Mouse (Mus musculus) thymus, postnatal 14 days (tissue): ENCODE data around the gene Gm49403.
"Not testable (repeated sequence)": the region's sequence is repeated elsewhere in the genome, so short reads cannot be mapped to it uniquely, and the experiment has no call there.

Experiments
- DNase-seq: peaks from one replicate; pipeline ENCODE4 v3.0.0; 2021

Gene Gm49403

GRCm38 (mm10) chr19:8872266-8872840 lies 11.4 kb upstream of the Gm49403 start:
- no peak for DNase-seq

GRCm38 (mm10) chr19:8875031-8875430 lies 8.7 kb upstream of the Gm49403 start:
- no peak for DNase-seq

- peak; percentile 94 for DNase-seq
Measured at GRCm38 (mm10) chr19:8880311-8881033, 3.3 kb upstream of the Gm49403 start, which contains the start of gene Uqcc3. Gene Uqcc3, minus strand, starts transcription at chr19:8880923.

DNA sequence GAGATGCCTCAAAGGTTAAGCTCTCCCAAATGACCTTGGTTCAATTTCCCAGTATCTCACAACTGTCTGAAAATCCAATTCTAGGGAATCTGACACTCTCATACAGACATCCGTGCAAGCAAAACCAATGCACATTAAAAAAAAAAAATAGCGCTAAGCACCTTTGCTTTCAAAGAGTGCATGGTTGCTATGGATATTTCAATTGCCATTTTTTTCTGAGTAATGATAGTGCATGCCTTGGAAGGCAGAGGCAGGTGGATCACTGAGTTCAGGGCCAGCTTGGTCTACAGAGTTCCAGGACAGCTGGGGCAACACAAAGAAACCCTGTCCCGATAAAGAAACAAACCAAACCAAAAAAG lies 2.7 kb upstream of the Gm49403 start:
- no peak for DNase-seq

DNA sequence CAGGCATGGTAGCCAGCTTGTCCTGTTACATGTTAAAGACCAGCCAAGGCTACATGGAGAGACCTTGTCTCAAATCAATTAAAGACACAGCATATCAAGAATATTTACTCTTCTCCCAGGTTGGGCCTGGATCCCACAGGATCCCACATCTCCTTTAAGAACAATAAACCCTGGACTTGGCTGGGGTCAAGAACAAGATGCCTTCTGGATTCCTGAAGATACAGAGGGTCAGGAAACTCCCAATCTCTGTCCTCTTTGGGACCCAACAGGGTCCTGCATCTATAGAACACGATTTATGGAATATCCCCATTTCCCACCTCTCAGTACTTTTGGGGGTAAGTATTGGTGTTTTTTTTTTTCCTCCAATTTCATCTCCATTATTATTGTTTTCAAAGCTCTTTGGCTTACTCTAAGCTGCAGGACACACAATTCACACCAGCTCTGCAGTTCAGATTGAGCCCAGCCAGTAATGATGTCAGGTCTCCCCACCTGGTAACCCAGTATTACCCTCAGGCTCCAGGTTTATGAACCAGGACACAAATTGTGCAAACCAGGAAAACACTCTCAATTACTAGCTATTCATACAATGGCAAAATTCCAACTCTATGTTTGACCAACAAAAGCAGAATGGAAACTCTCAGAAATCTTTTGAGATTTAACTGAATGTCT lies 3.3 kb downstream of the Gm49403 start:
- no peak for DNase-seq

DNA sequence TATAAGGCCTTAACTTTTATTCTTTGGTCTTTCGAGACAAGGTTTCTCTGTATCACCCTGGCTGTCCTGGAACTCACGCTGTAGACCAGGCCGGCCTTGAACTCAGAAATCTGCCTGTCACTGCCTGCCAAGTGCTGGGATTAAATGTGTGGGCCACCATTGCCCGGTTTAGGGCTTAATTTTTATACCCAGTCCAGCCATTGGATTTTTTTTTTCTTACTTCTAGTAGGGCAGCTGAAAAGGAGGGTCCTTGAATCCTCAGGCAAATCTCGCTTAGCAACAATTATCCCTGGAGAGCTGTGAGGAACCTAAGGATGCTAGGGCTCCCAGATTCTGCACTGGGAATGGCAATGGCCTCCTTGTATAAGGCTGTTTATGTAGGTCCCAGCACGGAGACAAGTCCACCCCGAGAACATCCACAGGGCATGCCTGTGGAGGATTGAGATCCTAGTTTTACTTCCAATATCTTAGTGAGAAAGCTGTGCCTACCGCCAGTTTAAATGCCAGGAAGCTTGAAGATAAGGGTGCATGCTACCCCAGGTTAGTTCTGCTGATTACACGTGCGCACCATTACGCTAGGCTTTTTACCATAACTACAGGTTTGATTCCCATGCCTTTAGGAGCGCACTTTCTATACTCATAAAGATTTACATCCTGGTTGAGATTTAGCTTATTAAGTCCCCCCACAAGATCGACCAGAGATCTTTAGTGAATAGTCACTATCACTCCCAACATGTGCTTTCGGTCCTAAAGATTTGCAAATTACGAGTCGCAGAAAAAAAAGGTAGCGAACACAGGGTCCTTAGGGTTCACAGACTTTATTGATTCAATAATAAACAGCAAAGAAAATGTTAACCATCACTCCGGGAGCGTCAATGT lies 4.1 kb downstream of the Gm49403 start:
- DNase-seq, result no peak

- peak; percentile 97 for DNase-seq
Measured at GRCm38 (mm10) chr19:8888511-8889385, 5.0 kb downstream of the Gm49403 start, which contains the start of the genes 1810009A15Rik and Gm49416. Gene 1810009A15Rik, plus strand, starts transcription at chr19:8888853. Gene Gm49416, plus strand, starts transcription at chr19:8888926.

- DNase-seq, result peak; percentile 88
Measured at GRCm38 (mm10) chr19:8892829-8893766, 9.4 kb downstream of the Gm49403 start, which contains the start of gene Ints5. Gene Ints5, plus strand, starts transcription at chr19:8893005.

DNA sequence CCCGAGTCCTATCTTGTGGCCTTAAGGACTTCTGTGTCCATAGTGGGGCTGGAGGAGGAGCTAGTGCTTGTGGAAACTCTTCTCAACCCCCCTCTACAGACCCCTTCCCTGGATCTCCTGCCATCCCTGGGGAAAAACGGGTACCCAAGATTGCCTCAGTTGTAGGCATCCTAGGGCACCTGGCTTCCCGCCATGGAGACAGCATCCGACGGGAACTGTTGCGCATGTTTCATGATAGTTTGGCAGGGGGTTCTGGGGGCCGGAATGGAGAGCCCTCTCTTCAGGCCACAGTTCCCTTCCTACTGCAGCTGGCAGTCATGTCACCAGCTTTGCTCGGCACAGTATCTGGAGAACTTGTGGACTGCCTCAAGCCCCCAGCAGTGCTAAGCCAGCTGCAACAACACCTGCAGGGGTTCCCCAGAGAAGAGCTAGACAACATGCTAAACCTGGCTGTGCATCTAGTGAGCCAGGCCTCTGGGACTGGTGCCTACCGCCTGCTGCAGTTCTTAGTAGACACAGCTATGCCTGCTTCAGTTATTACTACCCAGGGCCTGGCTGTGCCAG lies 11.7 kb downstream of the Gm49403 start:
- DNase-seq, result no peak

DNA sequence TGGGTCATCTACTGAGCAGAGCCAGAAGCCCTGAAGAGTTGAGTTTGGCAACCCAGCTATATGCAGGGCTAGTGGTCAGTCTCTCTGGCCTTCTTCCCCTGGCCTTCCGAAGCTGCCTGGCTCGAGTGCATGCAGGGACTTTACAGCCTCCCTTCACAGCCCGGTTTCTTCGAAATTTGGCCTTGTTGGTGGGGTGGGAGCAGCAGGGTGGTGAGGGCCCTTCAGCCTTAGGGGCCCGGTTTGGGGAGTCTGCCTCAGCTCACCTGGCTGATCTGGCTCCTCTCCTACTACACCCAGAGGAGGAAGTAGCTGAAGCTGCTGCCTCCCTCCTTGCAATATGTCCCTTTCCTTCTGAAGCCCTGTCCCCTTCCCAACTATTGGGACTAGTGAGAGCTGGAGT lies 12.5 kb downstream of the Gm49403 start:
- not testable (repeated sequence) for DNase-seq

DNA sequence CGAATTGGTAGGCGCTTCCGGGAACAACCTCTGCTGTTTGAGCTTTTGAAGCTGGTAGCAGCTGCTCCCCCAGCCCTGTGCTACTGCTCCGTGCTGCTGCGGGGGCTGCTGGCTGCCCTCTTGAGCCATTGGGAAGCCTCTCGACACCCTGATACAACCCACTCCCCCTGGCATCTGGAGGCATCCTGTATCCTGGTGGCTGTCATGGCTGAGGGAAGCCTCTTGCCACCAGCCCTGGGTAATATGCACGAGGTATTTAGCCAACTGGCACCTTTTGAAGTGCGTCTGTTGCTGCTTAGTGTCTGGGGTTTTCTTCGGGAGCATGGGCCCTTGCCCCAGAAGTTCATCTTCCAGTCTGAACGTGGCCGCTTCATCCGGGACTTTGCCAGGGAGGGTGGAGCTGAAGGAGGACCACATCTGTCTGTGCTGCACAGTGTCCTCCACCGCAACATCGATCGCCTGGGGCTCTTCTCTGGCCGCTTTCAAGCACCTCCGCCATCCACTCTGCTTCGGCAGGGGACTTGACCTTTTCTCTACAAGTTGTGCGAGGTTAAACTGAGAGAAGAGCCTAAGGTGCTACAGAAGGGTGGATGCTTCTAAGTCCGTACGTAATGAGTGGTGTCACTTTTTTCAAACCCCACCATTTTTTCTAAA lies 13.6 kb downstream of the Gm49403 start:
- DNase-seq, result peak; percentile 37

DNA sequence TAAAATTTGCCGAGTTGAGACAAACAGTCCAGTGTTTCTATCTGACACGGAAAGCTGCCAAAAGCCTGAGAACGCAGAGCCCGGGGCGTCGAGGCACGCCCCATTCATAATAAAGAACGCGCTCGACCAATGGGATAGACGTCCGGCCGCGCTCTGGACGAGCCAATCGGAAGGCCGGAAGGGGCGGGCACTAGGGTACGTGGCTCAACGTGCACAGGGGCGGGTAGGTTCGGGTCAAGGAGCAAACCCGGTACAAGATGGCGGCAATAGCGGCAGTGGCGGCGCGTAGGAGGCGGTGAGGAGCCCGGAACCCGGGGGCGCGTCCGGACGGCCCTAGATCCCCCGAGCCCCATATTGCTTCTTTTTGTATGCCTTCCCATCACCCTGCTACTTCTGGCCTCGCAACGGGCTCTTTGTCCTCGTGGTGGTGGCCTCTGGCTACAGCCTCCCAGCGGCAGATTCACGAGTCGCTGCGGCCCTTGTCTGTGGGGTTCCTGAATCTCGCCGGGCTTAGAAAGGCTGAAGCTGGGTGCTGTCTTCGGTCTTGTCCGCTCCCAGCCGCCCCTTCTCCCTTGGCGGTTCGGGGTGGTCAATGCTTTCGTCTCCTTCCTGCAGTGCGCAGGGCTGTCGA lies 14.2 kb downstream of the Gm49403 start, which contains the start of gene Ganab:
TSS of gene Ganab (plus strand) at position 207 of the 631 bp plus-strand sequence.
- DNase-seq, result peak; percentile 96

- DNase-seq, result peak; percentile 31
Measured at GRCm38 (mm10) chr19:8898576-8898975, 14.8 kb downstream of the Gm49403 start.

DNA sequence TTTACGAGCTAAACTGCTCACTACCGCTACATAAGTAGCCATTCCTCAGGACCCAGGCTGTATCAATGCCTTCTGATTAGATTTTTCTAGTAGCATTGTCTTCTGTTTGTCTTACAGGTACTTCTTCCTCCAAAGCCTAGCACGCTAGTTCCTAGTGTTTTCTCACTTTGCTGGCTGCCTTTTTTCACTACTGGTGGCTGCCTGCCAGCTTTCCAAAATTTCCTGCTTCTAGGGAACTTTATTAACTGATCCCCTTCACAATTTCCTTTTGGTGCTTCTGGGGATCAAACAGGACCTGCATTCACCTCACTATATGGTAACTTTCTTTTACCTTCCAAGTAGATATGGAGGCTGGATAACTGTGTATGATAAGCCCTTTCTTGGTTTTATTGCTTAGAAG lies 15.3 kb downstream of the Gm49403 start:
- no peak for DNase-seq

GRCm38 (mm10) chr19:8903412-8903811 lies 19.7 kb downstream of the Gm49403 start:
- no peak for DNase-seq

GRCm38 (mm10) chr19:8908531-8908930 lies 24.8 kb downstream of the Gm49403 start:
- no peak for DNase-seq

DNA sequence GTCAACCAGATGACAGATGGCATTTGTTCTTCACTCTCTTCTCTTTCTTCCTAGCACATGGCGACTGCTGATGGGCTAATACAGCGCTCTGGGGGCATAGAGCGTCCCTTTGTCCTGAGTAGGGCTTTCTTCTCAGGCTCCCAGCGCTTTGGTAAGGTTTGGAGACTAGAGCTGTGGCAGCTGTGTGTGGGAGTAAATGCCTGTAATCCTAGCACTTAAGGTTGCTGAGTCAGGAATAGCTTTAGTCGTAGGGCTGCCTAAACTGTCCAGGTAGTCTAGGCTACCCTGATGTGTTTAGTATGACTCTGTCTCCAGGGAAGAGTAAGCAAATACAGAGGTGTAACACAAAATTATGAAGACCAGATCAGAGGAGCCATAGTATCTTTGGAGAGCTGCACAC lies 28.1 kb downstream of the Gm49403 start:
- DNase-seq, result no peak

DNA sequence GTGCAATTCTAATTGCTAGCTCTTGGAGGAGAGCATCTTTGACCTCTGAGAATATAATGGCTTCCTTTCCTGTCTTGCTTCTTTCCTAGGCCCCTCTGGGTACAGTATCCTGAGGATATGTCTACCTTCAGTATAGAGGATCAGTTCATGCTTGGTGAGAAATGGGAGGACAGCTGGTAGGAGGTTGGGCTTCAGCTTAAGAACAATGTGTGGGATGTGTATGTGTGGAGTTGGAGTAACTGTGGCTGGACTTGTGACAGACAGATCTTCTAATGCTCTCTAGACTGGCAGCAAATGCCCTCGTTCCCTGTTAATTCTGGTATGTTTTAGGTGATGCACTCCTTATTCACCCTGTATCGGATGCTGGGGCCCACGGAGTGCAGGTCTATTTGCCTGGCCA lies 30.5 kb downstream of the Gm49403 start:
- DNase-seq, result no peak

GRCm38 (mm10) chr19:8919000-8919399 lies 35.3 kb downstream of the Gm49403 start:
- DNase-seq, result no peak
